Mouse (Mus musculus): ENCODE measurements at regions not wholly inside any gene's neighbourhood (a gene's known extent, or its start where the extent isn't known, plus 50 kb on each side); places are given as distances from the start of the nearest gene placed in this dataset.

DNA sequence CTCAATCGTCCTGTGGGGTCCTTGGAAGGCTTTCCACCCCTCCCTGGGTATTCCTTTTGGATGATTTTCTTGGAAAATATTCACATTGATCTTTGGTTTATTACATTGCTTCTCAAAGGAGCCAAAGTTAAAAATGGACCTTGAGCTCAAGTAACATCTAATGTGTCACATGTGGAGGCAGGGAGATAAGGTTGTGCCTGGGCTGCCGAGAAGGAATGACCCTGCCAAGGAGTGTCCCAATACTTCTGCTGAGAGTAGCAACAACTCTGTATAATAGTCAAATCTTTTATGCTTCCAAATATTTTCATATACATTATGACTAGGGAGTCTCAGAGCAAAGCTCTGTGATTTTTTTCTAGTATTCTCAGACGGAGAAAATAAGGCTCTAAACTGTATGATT is 113.4 kb upstream of the Nt5c1b start:
- TF ChIP-seq CTCF (IDR thresholded peaks at IDR 0.05; ENCODE audit: borderline replicate concordance, extremely low read depth, insufficient read depth, insufficient read length) (no peak), POLR2A (IDR thresholded peaks at IDR 0.05; ENCODE audit: borderline replicate concordance, extremely low read depth, insufficient read depth, insufficient read length, poor library complexity, severe bottlenecking) (no peak)
